In genomic region chr11:69599436-69599835, GRCm38 (mm10) we compare ENCODE assay signal across 11 mouse cellular contexts. TPM values are rescaled to one million over a fixed set of nuclear protein-coding genes. Genes with fewer than 3 reads are reported as not detected.
A peak's percentile ranks its signal among the peaks of the same experiment; 100 is the strongest.
DNase-seq lines count a peak whose midpoint lies in the region; ATAC-seq and TF ChIP-seq lines count a peak whose summit lies in the region.
"Had no signal": no experiment of that assay in that cellular context is flagged by ENCODE, and none has a peak within 500 bp of the region (broad histone marks: within the 10 kb centered on the region; RNA-seq: fewer than 3 reads in every experiment).

No protein-coding gene starts in this region.

- no peaks in the 10 kb centered on the region for H3K9me3 ChIP-seq in heart, embryonic 12.5 days (replicated peaks)
- no peaks in the 10 kb centered on the region for H3K9me3 ChIP-seq in CH12.LX (replicated peaks; ENCODE audit: low read length)
- no peaks in the 10 kb centered on the region for H3K9me3 ChIP-seq in embryonic facial prominence, embryonic 12.5 days
- H3K9me3 ChIP-seq in liver, embryonic 12.5 days (replicated peaks), result no peaks in the 10 kb centered on the region

- peaks cover 54% of the 10 kb centered on the region for H3K4me1 ChIP-seq in heart, embryonic 12.5 days (replicated peaks)
- peaks cover 0 to 5% of the 10 kb centered on the region in 2 experiments; a peak in 1 of 4 replicates for H3K4me1 ChIP-seq in CH12.LX (ENCODE audit: control insufficient read depth in 1 of 2, insufficient read depth in 2 of 2)
- H3K4me1 ChIP-seq in embryonic facial prominence, embryonic 12.5 days, result peaks cover 22% of the 10 kb centered on the region
- peaks cover 60% of the 10 kb centered on the region for H3K4me1 ChIP-seq in liver, embryonic 12.5 days

- DNase-seq in heart, adult 9 months (ENCODE audit: low spot score in 2 of 2), result no peak
- no peak for DNase-seq in CH12.LX (ENCODE audit: extremely low read depth)
- DNase-seq in T-cell, adult 2 months (ENCODE audit: low spot score), result no peak
- DNase-seq in ovary, adult 18-20 months (ENCODE audit: low spot score), result no peak
- no peak for DNase-seq in left cerebral cortex, adult 11 months (ENCODE audit: low spot score)

- in situ Hi-C loops in CH12.LX (cut with MboI; ENCODE audit: low pct_ligation_motif_present, low pct_unique_long_range_greater_than_20kb, low sequenced_read_pairs), result no loop called here

- no peak for TF ChIP-seq POLR2A in CH12.LX (IDR thresholded peaks at IDR 0.05; ENCODE audit: low read depth, low read length)

- WGBS in heart, embryonic 12.5 days, result 11% methylated on average over 9 of the region's 9 CpGs
- 6% methylated on average over 9 of the region's 9 CpGs for WGBS in embryonic facial prominence, embryonic 12.5 days
- WGBS in liver, embryonic 12.5 days (ENCODE audit: insufficient replicate concordance), result 8% methylated on average over 9 of the region's 9 CpGs

- no peak overlapping the region for H3K9ac ChIP-seq in heart, embryonic 12.5 days
- H3K9ac ChIP-seq in CH12.LX (ENCODE audit: insufficient read depth, low read depth), result no peak overlapping the region
- H3K9ac ChIP-seq in embryonic facial prominence, embryonic 12.5 days, result no peak overlapping the region
- H3K9ac ChIP-seq in liver, embryonic 12.5 days, result peak overlapping the region; percentile 67

- H3K4me3 ChIP-seq in heart, embryonic 12.5 days, result no peak overlapping the region
- H3K4me3 ChIP-seq in CH12.LX (replicated peaks in 1 of 3; ENCODE audit: low read depth in 2 of 3, low read length in 2 of 3, poor library complexity in 1 of 3), result no peak overlapping the region
- H3K4me3 ChIP-seq in embryonic facial prominence, embryonic 12.5 days, result no peak overlapping the region
- H3K4me3 ChIP-seq in liver, embryonic 12.5 days, result peak overlapping the region; percentile 37
- H3K4me3 ChIP-seq: left cerebral cortex, adult 2 months had no signal

- H3K27me3 ChIP-seq in heart, embryonic 12.5 days (replicated peaks), result no peaks in the 10 kb centered on the region
- peaks cover 37% of the 10 kb centered on the region for H3K27me3 ChIP-seq in CH12.LX (replicated peaks)
- H3K27me3 ChIP-seq in embryonic facial prominence, embryonic 12.5 days, result peaks cover 5% of the 10 kb centered on the region; the same call in 1 of the 2 replicates
- no peaks in the 10 kb centered on the region for H3K27me3 ChIP-seq in liver, embryonic 12.5 days (replicated peaks)

- ATAC-seq in heart, embryonic 12.5 days (ENCODE audit: insufficient number of reproducible peaks, low FRiP score), result no peak; the same call in 1 of the 2 replicates
- ATAC-seq in embryonic facial prominence, embryonic 12.5 days (ENCODE audit: insufficient number of reproducible peaks, insufficient read depth, low FRiP score, low TSS enrichment), result no peak
- ATAC-seq in liver, embryonic 12.5 days, result peak; percentile 84

- peak in 1 of 2 experiments; percentile 40; a peak in 2 of 4 replicates for TF ChIP-seq CTCF in CH12.LX (conservative IDR thresholded peaks at IDR 0.05 in 1 of 2, IDR thresholded peaks at IDR 0.05 in 1 of 2; ENCODE audit: low read depth in 2 of 2, low read length in 2 of 2)

- dilution Hi-C loops in CH12.LX (cut with MboI; ENCODE audit: extremely low pct_ligation_motif_present, extremely low pct_unique_long_range_greater_than_20kb, low sequenced_read_pairs), result no loop called here

- H3K27ac ChIP-seq in heart, embryonic 12.5 days (ENCODE audit: poor library complexity, severe bottlenecking), result peak overlapping the region; percentile 81
- no peak overlapping the region for H3K27ac ChIP-seq in CH12.LX (ENCODE audit: insufficient read depth, low read depth)
- peak overlapping the region; percentile 64; the same call in 1 of the 2 replicates for H3K27ac ChIP-seq in embryonic facial prominence, embryonic 12.5 days
- H3K27ac ChIP-seq in liver, embryonic 12.5 days, result peak overlapping the region; percentile 92
- H3K27ac ChIP-seq: left cerebral cortex, adult 2 months had no signal

- no peaks in the 10 kb centered on the region for H3K79me2 ChIP-seq in CH12.LX (replicated peaks; ENCODE audit: control insufficient read depth, extremely low read depth, insufficient read depth, poor library complexity, severe bottlenecking)

- TF ChIP-seq EP300 in CH12.LX (IDR thresholded peaks at IDR 0.05; ENCODE audit: low read length), result no peak

- H3K36me3 ChIP-seq in heart, embryonic 12.5 days, result no peaks in the 10 kb centered on the region
- H3K36me3 ChIP-seq in CH12.LX (replicated peaks in 1 of 2; ENCODE audit: control insufficient read depth in 1 of 2, insufficient read depth in 1 of 2, low read length in 1 of 2), result peaks cover 3 to 8% of the 10 kb centered on the region in 2 experiments
- H3K36me3 ChIP-seq in embryonic facial prominence, embryonic 12.5 days, result 0 out of 2 replicates have a peak, but pooled peaks cover 5% of the 10 kb centered on the region
- H3K36me3 ChIP-seq in liver, embryonic 12.5 days, result peaks cover 69% of the 10 kb centered on the region

- peak overlapping the region; percentile 46; the same call in 1 of the 2 replicates for H3K4me2 ChIP-seq in heart, embryonic 12.5 days
- no peak overlapping the region for H3K4me2 ChIP-seq in CH12.LX (ENCODE audit: insufficient read depth, low read depth, poor library complexity, severe bottlenecking)
- peak overlapping the region; percentile 25 for H3K4me2 ChIP-seq in embryonic facial prominence, embryonic 12.5 days (replicated peaks)
- H3K4me2 ChIP-seq in liver, embryonic 12.5 days, result peak overlapping the region; percentile 100

- no peak; the same call in 1 of the 2 replicates for TF ChIP-seq RAD21 in CH12.LX (IDR thresholded peaks at IDR 0.05; ENCODE audit: low read depth, low read length)

TF ChIP-seq in CH12.LX, 34 proteins besides CTCF, POLR2A, EP300 and RAD21:
- TF ChIP-seq ZNF384 (IDR thresholded peaks at IDR 0.05; ENCODE audit: low read depth, low read length) (no peak), SMC3 (IDR thresholded peaks at IDR 0.05; ENCODE audit: low read depth, low read length) (peak; percentile 16), MAZ (IDR thresholded peaks at IDR 0.05; ENCODE audit: low read depth, low read length) (no peak), NELFE (IDR thresholded peaks at IDR 0.05; ENCODE audit: low read depth, low read length) (no peak), GABPA (IDR thresholded peaks at IDR 0.05; ENCODE audit: insufficient replicate concordance, low read depth, low read length) (no peak), NRF1 (IDR thresholded peaks at IDR 0.05; ENCODE audit: low read depth, low read length) (no peak), PAX5 (IDR thresholded peaks at IDR 0.05; ENCODE audit: low read length) (no peak)

RNA-seq across cellular contexts. Expression of gene Atp1b2, which starts 6.3 kb away (rescaled TPM):
- polyA plus RNA-seq in heart, embryonic 12.5 days (2016; fragmentation: Nextera tagmentation; extraction: Ambion mirVana), result 30.9 and 31.1 TPM in 2 replicates
- total RNA-seq in CH12.LX (2012; rRNA removed) (not detected in 2 replicates), CH12.LX (2014; rRNA removed) (not detected in 2 replicates)
- 0.09 and 0.11 TPM in 2 replicates for polyA plus RNA-seq in CH12.LX (2012; ENCODE audit: insufficient read length, low read depth)
- polyA plus RNA-seq in embryonic facial prominence, embryonic 12.5 days (2016; fragmentation: Nextera tagmentation; extraction: Ambion mirVana), result 4.2 and 5.3 TPM in 2 replicates
- 38.3 and 39.8 TPM in 2 replicates for polyA plus RNA-seq in liver, embryonic 12.5 days (2016; fragmentation: Nextera tagmentation; extraction: Ambion mirVana)

RNA-seq across cellular contexts. Expression of gene Shbg, which starts 18.3 kb away (rescaled TPM):
- 0.13 and 0.82 TPM in 2 replicates for polyA plus RNA-seq in heart, embryonic 12.5 days (2016; fragmentation: Nextera tagmentation; extraction: Ambion mirVana)
- total RNA-seq in CH12.LX (2012; rRNA removed) (not detected in 2 replicates), CH12.LX (2014; rRNA removed) (not detected in 2 replicates)
- not detected in 2 replicates for polyA plus RNA-seq in CH12.LX (2012; ENCODE audit: insufficient read length, low read depth)
- not detected in 2 replicates for polyA plus RNA-seq in embryonic facial prominence, embryonic 12.5 days (2016; fragmentation: Nextera tagmentation; extraction: Ambion mirVana)
- polyA plus RNA-seq in liver, embryonic 12.5 days (2016; fragmentation: Nextera tagmentation; extraction: Ambion mirVana), result 33.0 and 34.9 TPM in 2 replicates
- total RNA-seq: left cerebral cortex, adult 2 months; MEL had no signal
- polyA plus RNA-seq: neural tube, embryonic 11.5 days had no signal

RNA-seq across cellular contexts. Expression of gene Trp53, which starts 19.3 kb away (rescaled TPM):
- 76.0 and 79.1 TPM in 2 replicates for polyA plus RNA-seq in heart, embryonic 12.5 days (2016; fragmentation: Nextera tagmentation; extraction: Ambion mirVana)
- total RNA-seq in CH12.LX (2012; rRNA removed), result 104 and 107 TPM in 2 replicates
- 15.7 and 24.9 TPM in 2 replicates for total RNA-seq in CH12.LX (2014; rRNA removed)
- 309 and 372 TPM in 2 replicates for polyA plus RNA-seq in CH12.LX (2012; ENCODE audit: insufficient read length, low read depth)
- 159 and 161 TPM in 2 replicates for polyA plus RNA-seq in embryonic facial prominence, embryonic 12.5 days (2016; fragmentation: Nextera tagmentation; extraction: Ambion mirVana)
- polyA plus RNA-seq in liver, embryonic 12.5 days (2016; fragmentation: Nextera tagmentation; extraction: Ambion mirVana), result 110 TPM in 2 replicates

RNA-seq across cellular contexts. Expression of gene Wrap53, which starts 19.4 kb away (rescaled TPM):
- 18.7 and 19.5 TPM in 2 replicates for polyA plus RNA-seq in heart, embryonic 12.5 days (2016; fragmentation: Nextera tagmentation; extraction: Ambion mirVana)
- total RNA-seq in CH12.LX (2012; rRNA removed) (34.2 and 40.8 TPM in 2 replicates), CH12.LX (2014; rRNA removed) (25.4 and 26.4 TPM in 2 replicates)
- 35.3 and 36.0 TPM in 2 replicates for polyA plus RNA-seq in CH12.LX (2012; ENCODE audit: insufficient read length, low read depth)
- polyA plus RNA-seq in embryonic facial prominence, embryonic 12.5 days (2016; fragmentation: Nextera tagmentation; extraction: Ambion mirVana), result 29.4 and 36.2 TPM in 2 replicates
- polyA plus RNA-seq in liver, embryonic 12.5 days (2016; fragmentation: Nextera tagmentation; extraction: Ambion mirVana), result 24.3 and 27.1 TPM in 2 replicates

RNA-seq across cellular contexts. Expression of gene Sat2, which starts 22.4 kb away (rescaled TPM):
- polyA plus RNA-seq in heart, embryonic 12.5 days (2016; fragmentation: Nextera tagmentation; extraction: Ambion mirVana), result 16.5 and 17.4 TPM in 2 replicates
- total RNA-seq in CH12.LX (2012; rRNA removed) (0.38 TPM in 1 of 2 replicates, not detected in the other), CH12.LX (2014; rRNA removed) (not detected in 2 replicates)
- not detected in 2 replicates for polyA plus RNA-seq in CH12.LX (2012; ENCODE audit: insufficient read length, low read depth)
- 25.4 and 25.8 TPM in 2 replicates for polyA plus RNA-seq in embryonic facial prominence, embryonic 12.5 days (2016; fragmentation: Nextera tagmentation; extraction: Ambion mirVana)
- polyA plus RNA-seq in liver, embryonic 12.5 days (2016; fragmentation: Nextera tagmentation; extraction: Ambion mirVana), result 11.5 and 12.4 TPM in 2 replicates
- total RNA-seq: MEL had no signal

Comparison
In these comparisons a context has a peak if more than half of its experiments do, and no peak if none do; other contexts are left out.
1. RNA of gene Shbg, which starts 18.3 kb away (polyA plus RNA-seq): 33.0 to 34.9 TPM in liver, embryonic 12.5 days; 0.13 to 0.82 TPM in heart, embryonic 12.5 days, not detected in embryonic facial prominence, embryonic 12.5 days and not detected in CH12.LX; every median in the first group is over 10 times any median in the second.